Mouse (Mus musculus) MEL (cell line): ENCODE measurements around the gene Tmem268.

ENCODE experiments used
- CTCF ChIP-seq, 3 experiments: IDR thresholded peaks in 2 of 3; conservative IDR thresholded peaks in 1 of 3; 2 replicates each; pipeline ENCODE4 v1.5.1; 2011 to 2012; ENCODE audit warnings: low read length in 3 of 3, low read depth in 2 of 3, mild to moderate bottlenecking in 2 of 3, improper control_type of control experiment in 1 of 3, inconsistent platforms in 1 of 3, mixed read lengths in 1 of 3, moderate library complexity in 1 of 3; ENCODE audit not compliant: control insufficient read depth in 1 of 3, insufficient read depth in 1 of 3, poor library complexity in 1 of 3, severe bottlenecking in 1 of 3
- HCFC1 ChIP-seq: IDR thresholded peaks from 2 replicates; pipeline ENCODE4 v1.6.1; 2012; ENCODE audit warnings: low read depth, mild to moderate bottlenecking, inconsistent platforms, low read length, improper control_type of control experiment, moderate library complexity
- POLR2A ChIP-seq, 2 experiments: IDR thresholded peaks; 2 replicates each; pipeline ENCODE4 v1.6.1; 2011 to 2012; ENCODE audit warnings: low read length in 2 of 2, mild to moderate bottlenecking in 2 of 2, control low read depth in 1 of 2, improper control_type of control experiment in 1 of 2, low read depth in 1 of 2, moderate library complexity in 1 of 2; ENCODE audit not compliant: control insufficient read depth in 1 of 2, insufficient read depth in 1 of 2, poor library complexity in 1 of 2
- POLR2AphosphoS5 ChIP-seq: IDR thresholded peaks from 2 replicates; pipeline ENCODE4 v1.6.1; 2012; ENCODE audit warnings: low read depth, borderline replicate concordance, mild to moderate bottlenecking, inconsistent platforms, low read length, moderate library complexity, mixed read lengths
- TCF12 ChIP-seq: IDR thresholded peaks from 2 replicates; pipeline ENCODE4 v1.6.1; 2014; ENCODE audit warnings: low read depth, mild to moderate bottlenecking, inconsistent platforms, low read length, improper control_type of control experiment, moderate library complexity

DNA sequence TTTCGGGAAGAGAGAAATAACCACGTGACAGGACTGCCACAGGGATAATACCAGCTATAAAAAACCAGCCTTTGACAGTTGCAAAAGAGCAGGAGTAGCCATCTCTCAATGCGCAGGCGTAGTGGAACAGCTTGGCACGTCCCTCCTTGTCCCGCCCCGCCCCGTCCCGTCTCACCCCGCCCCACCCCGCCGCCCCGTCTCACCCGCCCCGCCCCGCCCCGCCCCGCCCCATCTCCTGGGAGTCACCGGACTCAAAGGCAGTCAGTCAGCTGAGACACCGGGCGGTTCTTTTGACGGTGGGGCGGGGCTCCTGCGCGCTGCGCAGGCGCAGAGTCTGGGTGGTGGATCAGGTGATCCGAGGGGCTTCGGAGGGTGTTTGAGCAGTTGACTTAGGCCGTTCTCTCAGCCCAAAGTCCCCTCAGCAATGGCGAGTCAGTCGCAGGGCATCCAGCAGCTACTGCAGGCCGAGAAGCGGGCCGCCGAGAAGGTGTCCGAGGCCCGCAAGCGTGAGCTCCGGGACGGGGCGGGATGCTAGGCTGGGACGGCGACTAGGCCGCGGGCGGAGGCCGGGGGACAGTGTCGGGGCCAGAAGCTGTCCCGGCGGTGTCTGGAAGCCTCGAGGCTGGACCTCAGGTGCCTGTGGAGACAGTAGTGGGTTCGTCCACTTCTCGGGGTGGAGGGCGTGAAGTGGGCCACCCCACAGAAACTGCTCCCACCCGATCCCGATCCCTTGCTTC is 13.9 kb upstream of the Tmem268 start, which contains the start of gene Atp6v1g1:
- TF ChIP-seq HCFC1 (peak; percentile 72), TCF12 (no peak), POLR2AphosphoS5 (no peak), CTCF (IDR thresholded peaks at IDR 0.05 in 2 of 3, conservative IDR thresholded peaks at IDR 0.05 in 1 of 3; ENCODE audit: control insufficient read depth in 1 of 3, insufficient read depth in 1 of 3, low read depth in 2 of 3, low read length in 3 of 3, poor library complexity in 1 of 3, severe bottlenecking in 1 of 3) (no peak), POLR2A (IDR thresholded peaks at IDR 0.05; ENCODE audit: control insufficient read depth in 1 of 2, insufficient read depth in 1 of 2, low read depth in 1 of 2, low read length in 2 of 2, poor library complexity in 1 of 2) (peak; percentile 57 to 67; a peak in 3 of 4 replicates)
